Mouse (Mus musculus) kidney, adult 2 months (tissue): ENCODE results near the gene Epha6.

Experiments
- CTCF ChIP-seq: fragments of 200-500 bp; conservative IDR thresholded peaks from 2 replicates; pipeline ENCODE4 v1.5.1; 2011; ENCODE audit warnings: low read depth, mild to moderate bottlenecking, control low read depth, low read length, moderate library complexity, mixed read lengths; ENCODE audit not compliant: insufficient read depth, insufficient read length
- POLR2A ChIP-seq: fragments of 200-500 bp; IDR thresholded peaks from one replicate; pipeline ENCODE4 v1.6.1; 2011; ENCODE audit warnings: low read depth, low read length, control low read depth

GRCm38 (mm10) chr16:60392961-60393360 lies 212.4 kb downstream of the Epha6 start:
- TF ChIP-seq CTCF = no peak
- TF ChIP-seq POLR2A = no peak
